13 mouse cellular contexts compared by ENCODE assay signal in genomic region chr14:26671870-26672615, GRCm38 (mm10). TPM values are rescaled to one million over a fixed set of nuclear protein-coding genes. Genes with fewer than 3 reads are reported as not detected.
DNase-seq lines count a peak whose midpoint lies in the region; ATAC-seq and TF ChIP-seq lines count a peak whose summit lies in the region.
"Not testable (repeated sequence)": the region's sequence is repeated elsewhere in the genome, so short reads cannot be mapped to it uniquely, and the experiment has no call there.
"Had no signal": no experiment of that assay in that cellular context is flagged by ENCODE, and none has a peak within 500 bp of the region (broad histone marks: within the 10 kb centered on the region; RNA-seq: fewer than 3 reads in every experiment).

No protein-coding gene starts in this region.

- peak; percentile 49 to 60; a peak in 3 of 4 replicates for TF ChIP-seq EP300 in MEL (IDR thresholded peaks at IDR 0.05; ENCODE audit: low read depth in 1 of 2, low read length in 2 of 2)
- not testable (repeated sequence) for TF ChIP-seq EP300 in liver, embryonic 14.5 days (IDR thresholded peaks at IDR 0.05; ENCODE audit: low read depth)

- H3K4me1 ChIP-seq in MEL (ENCODE audit: control insufficient read depth in 1 of 2, insufficient read depth in 2 of 2, low read length in 2 of 2): peaks cover 9 to 16% of the 10 kb centered on the region in 2 experiments
- H3K4me1 ChIP-seq in erythroblast, embryonic 14.5 days (ENCODE audit: control insufficient read depth): peaks cover 75% of the 10 kb centered on the region
- H3K4me1 ChIP-seq in heart, embryonic 15.5 days (replicated peaks): peaks cover 15% of the 10 kb centered on the region
- not testable (repeated sequence) for H3K4me1 ChIP-seq in liver, adult 2 months (ENCODE audit: control insufficient read depth, insufficient read depth, low read length)
- H3K4me1 ChIP-seq in liver, embryonic 14.5 days (replicated peaks; ENCODE audit: control insufficient read depth in 2 of 2, insufficient read depth in 2 of 2, low read length in 1 of 2): peaks cover 18 to 24% of the 10 kb centered on the region in 2 experiments

- peak overlapping the region; percentile 45 to 55 for H3K4me3 ChIP-seq in MEL (ENCODE audit: control insufficient read depth in 1 of 2, insufficient read depth in 1 of 2, low read depth in 2 of 2, low read length in 2 of 2)
- peak overlapping the region; percentile 46 for H3K4me3 ChIP-seq in erythroblast, embryonic 14.5 days (replicated peaks)
- H3K4me3 ChIP-seq in heart, embryonic 15.5 days; liver, adult 2 months (ENCODE audit: insufficient read depth, low read depth, low read length): not testable (repeated sequence)
- H3K4me3 ChIP-seq in liver, embryonic 14.5 days (ENCODE audit: insufficient read depth in 1 of 2, low read depth in 2 of 2, low read length in 2 of 2): peak overlapping the region; percentile 1 to 19; a peak in 3 of 4 replicates
- peak overlapping the region; percentile 2; the same call in 1 of the 2 replicates for H3K4me3 ChIP-seq in macrophage (ENCODE audit: inconsistent target)

- TF ChIP-seq POLR2A in MEL (IDR thresholded peaks at IDR 0.05; ENCODE audit: control insufficient read depth in 1 of 2, insufficient read depth in 1 of 2, low read depth in 1 of 2, low read length in 2 of 2, poor library complexity in 1 of 2): peak in 1 of 2 experiments; percentile 73; a peak in 2 of 4 replicates
- TF ChIP-seq POLR2A in liver, adult 2 months (IDR thresholded peaks at IDR 0.05; ENCODE audit: extremely low read depth, insufficient read depth, low read length): not testable (repeated sequence)

- H3K27ac ChIP-seq in MEL (ENCODE audit: control insufficient read depth, low read depth, low read length): peak overlapping the region; percentile 80
- H3K27ac ChIP-seq in heart, embryonic 15.5 days; liver, adult 2 months (replicated peaks; ENCODE audit: insufficient read depth, low read depth, low read length); liver, embryonic 14.5 days; macrophage: not testable (repeated sequence)

- peak; percentile 53 for DNase-seq in CD4-positive helper T cell, adult 2 months (ENCODE audit: low read depth, low spot score)
- peak; percentile 85 for DNase-seq in MEL (ENCODE audit: low read depth, low spot score)
- DNase-seq in liver, adult 2 months (ENCODE audit: extremely low read depth, low read depth, low spot score): peak; percentile 63
- peak in 1 of 3 experiments; percentile 26 for DNase-seq in liver, embryonic 14.5 days (ENCODE audit: low read depth in 3 of 3, low spot score in 3 of 3)
- DNase-seq in spleen, adult 12 weeks (ENCODE audit: low spot score): peak; percentile 22

- ATAC-seq in heart, embryonic 15.5 days (replicated peaks; ENCODE audit: insufficient number of reproducible peaks, insufficient read depth, low FRiP score, low read depth); liver, embryonic 14.5 days (ENCODE audit: insufficient read depth): not testable (repeated sequence)

- TF ChIP-seq RAD21 in MEL (IDR thresholded peaks at IDR 0.05; ENCODE audit: low read depth, low read length): not testable (repeated sequence)

- not testable (repeated sequence) for TF ChIP-seq CTCF in MEL (IDR thresholded peaks at IDR 0.05 in 2 of 3, conservative IDR thresholded peaks at IDR 0.05 in 1 of 3; ENCODE audit: control insufficient read depth in 1 of 3, insufficient read depth in 1 of 3, low read depth in 2 of 3, low read length in 3 of 3, poor library complexity in 1 of 3, severe bottlenecking in 1 of 3); liver, adult 2 months (IDR thresholded peaks at IDR 0.05; ENCODE audit: low read depth, low read length); liver, embryonic 14.5 days (IDR thresholded peaks at IDR 0.05; ENCODE audit: low read depth)

- H3K9ac ChIP-seq in MEL (ENCODE audit: control insufficient read depth, low read depth, low read length, poor library complexity, severe bottlenecking): peak overlapping the region; percentile 64
- not testable (repeated sequence) for H3K9ac ChIP-seq in heart, embryonic 15.5 days; liver, adult 2 months (ENCODE audit: low read depth, low read length)
- H3K9ac ChIP-seq in liver, embryonic 14.5 days (replicated peaks): peak overlapping the region; percentile 23

- H3K27me3 ChIP-seq in MEL (ENCODE audit: control insufficient read depth in 1 of 2, insufficient read depth in 2 of 2, low read length in 2 of 2); erythroblast, embryonic 14.5 days (ENCODE audit: control insufficient read depth); heart, embryonic 15.5 days; liver, adult 2 months (ENCODE audit: control insufficient read depth, insufficient read depth, low read length); liver, embryonic 14.5 days (ENCODE audit: control insufficient read depth, insufficient read depth, low read length): not testable (repeated sequence)

- WGBS in heart, embryonic 15.5 days: 63% methylated on average over 17 of the region's 17 CpGs
- WGBS in liver, adult 2 months: 50% methylated on average over 17 of the region's 17 CpGs
- 30% methylated on average over 17 of the region's 17 CpGs for WGBS in liver, embryonic 14.5 days (ENCODE audit: insufficient replicate concordance)
- WGBS in macrophage (ENCODE audit: missing documents): 33% methylated on average over 11 of the region's 17 CpGs

- 0 out of 2 replicates have a peak overlapping the region, but pooled peaks have one; percentile 15 for H3K4me2 ChIP-seq in heart, embryonic 15.5 days
- H3K4me2 ChIP-seq in liver, embryonic 14.5 days (ENCODE audit: low read depth): peak overlapping the region; percentile 48

- peaks cover 0 to 20% of the 10 kb centered on the region in 2 experiments; a peak in 2 of 4 replicates for H3K36me3 ChIP-seq in MEL (ENCODE audit: control insufficient read depth in 1 of 2, insufficient read depth in 2 of 2, low read length in 2 of 2)
- H3K36me3 ChIP-seq in erythroblast, embryonic 14.5 days (ENCODE audit: control insufficient read depth); heart, embryonic 15.5 days; liver, adult 2 months (ENCODE audit: control insufficient read depth, insufficient read depth, low read length); liver, embryonic 14.5 days (replicated peaks; ENCODE audit: control insufficient read depth, insufficient read depth, low read depth); macrophage (ENCODE audit: inconsistent target): not testable (repeated sequence)

- H3K9me3 ChIP-seq in MEL (replicated peaks; ENCODE audit: insufficient read depth, low read length); erythroblast, embryonic 14.5 days (ENCODE audit: control insufficient read depth, low read length); heart, embryonic 15.5 days (replicated peaks); liver, embryonic 14.5 days (ENCODE audit: control insufficient read depth, low read length): not testable (repeated sequence)

- H3K79me2 ChIP-seq in MEL (ENCODE audit: control insufficient read depth, insufficient read depth, low read length, poor library complexity) (peaks cover 23% of the 10 kb centered on the region), macrophage (ENCODE audit: inconsistent target) (peaks cover 18% of the 10 kb centered on the region)
- not testable (repeated sequence) for H3K79me2 ChIP-seq in liver, adult 2 months (ENCODE audit: control insufficient read depth, insufficient read depth, low read length)

RNA-seq across cellular contexts. Expression of gene Pde12, which starts 2.4 kb away (rescaled TPM):
- 15.7 and 18.0 TPM in 2 replicates for total RNA-seq in MEL (2012; rRNA removed)
- polyA plus RNA-seq in MEL (2012; ENCODE audit: insufficient read depth in 1 of 2, insufficient read length in 2 of 2, low read depth in 1 of 2, low replicate concordance in 2 of 2, missing spikeins in 1 of 2) (10 to 100 TPM in 1 of 2 experiments, not detected in 1; 19.8 TPM), macrophage (2018) (5.0 to 8.4 TPM (median 6.4 TPM) in 3 replicates)
- 0.48 and 0.49 TPM in 2 replicates for polyA plus RNA-seq in erythroblast, embryonic 14.5 days (2012)
- polyA plus RNA-seq in heart, embryonic 15.5 days (2015; fragmentation: Nextera tagmentation; extraction: Ambion mirVana): 7.1 and 8.0 TPM in 2 replicates
- 2.3 and 2.4 TPM in 2 replicates for total RNA-seq in liver, adult 2 months (2014; rRNA removed)
- 3.2 and 3.5 TPM in 2 replicates for polyA plus RNA-seq in liver, adult 2 months (2012; rRNA removed)
- 3.2 and 3.4 TPM in 2 replicates for polyA plus RNA-seq in liver, embryonic 14.5 days (2012; rRNA removed)
- 6.5 and 7.3 TPM in 2 replicates for polyA plus RNA-seq in liver, embryonic 14.5 days (2014; fragmentation: Nextera tagmentation; extraction: Ambion mirVana)
- total RNA-seq in macrophage (2018; cell fraction: chromatin; rRNA removed): 10 to 100 TPM in 3 of 26 experiments, 1 to 10 TPM in 23; 2.9 to 13.0 (median 6.6) TPM
- total RNA-seq in macrophage (2018; cell fraction: cytosol; rRNA removed): 10 to 100 TPM in 1 of 26 experiments, 1 to 10 TPM in 25; 5.3 to 11.4 (median 6.1) TPM
- total RNA-seq in macrophage (2018; cell fraction: nucleus; rRNA removed): 10 to 100 TPM in 5 of 26 experiments, 1 to 10 TPM in 21; 2.8 to 13.6 (median 7.6) TPM

RNA-seq across cellular contexts. Expression of gene Dnah12, which starts 21.0 kb away (rescaled TPM):
- total RNA-seq in MEL (2012; rRNA removed): 0.04 and 0.10 TPM in 2 replicates
- under 1 TPM in 1 of 2 experiments, not detected in 1; 0.10 TPM for polyA plus RNA-seq in MEL (2012; ENCODE audit: insufficient read depth in 1 of 2, insufficient read length in 2 of 2, low read depth in 1 of 2, low replicate concordance in 2 of 2, missing spikeins in 1 of 2)
- polyA plus RNA-seq in erythroblast, embryonic 14.5 days (2012): not detected in 2 replicates
- polyA plus RNA-seq in heart, embryonic 15.5 days (2015; fragmentation: Nextera tagmentation; extraction: Ambion mirVana): 0.09 TPM in 2 replicates
- under 0.01 TPM in 1 of 2 replicates, not detected in the other for total RNA-seq in liver, adult 2 months (2014; rRNA removed)
- not detected in 2 replicates for polyA plus RNA-seq in liver, adult 2 months (2012; rRNA removed)
- polyA plus RNA-seq in liver, embryonic 14.5 days (2012; rRNA removed): 0.01 TPM in 2 replicates
- polyA plus RNA-seq in liver, embryonic 14.5 days (2014; fragmentation: Nextera tagmentation; extraction: Ambion mirVana): 0.03 TPM in 2 replicates
- 1 to 10 TPM in 3 of 26 experiments, under 1 TPM in 22, not detected in 1; 0.16 to 1.9 (median 0.45) TPM for total RNA-seq in macrophage (2018; cell fraction: chromatin; rRNA removed)
- total RNA-seq in macrophage (2018; cell fraction: cytosol; rRNA removed): under 1 TPM in 24 of 26 experiments, not detected in 2; under 0.01 to 0.19 (median 0.07) TPM
- 1 to 10 TPM in 3 of 26 experiments, under 1 TPM in 21, not detected in 2; 0.05 to 1.8 (median 0.52) TPM for total RNA-seq in macrophage (2018; cell fraction: nucleus; rRNA removed)
- polyA plus RNA-seq in macrophage (2018): 0.20 TPM in 1 of 3 replicates, not detected in the others
- total RNA-seq: gastrocnemius, adult 2 months; gastrocnemius, postnatal 25 days had no signal
- polyA plus RNA-seq: embryonic facial prominence, embryonic 10.5 days; forebrain, embryonic 10.5 days; G1E had no signal

RNA-seq across cellular contexts. Expression of gene Arf4, which starts 34.2 kb away (rescaled TPM):
- total RNA-seq in MEL (2012; rRNA removed): 50.9 and 51.5 TPM in 2 replicates
- 10 to 100 TPM in 1 of 2 experiments, not detected in 1; 87.6 TPM for polyA plus RNA-seq in MEL (2012; ENCODE audit: insufficient read depth in 1 of 2, insufficient read length in 2 of 2, low read depth in 1 of 2, low replicate concordance in 2 of 2, missing spikeins in 1 of 2)
- polyA plus RNA-seq in erythroblast, embryonic 14.5 days (2012): 8.4 TPM in 2 replicates
- polyA plus RNA-seq in heart, embryonic 15.5 days (2015; fragmentation: Nextera tagmentation; extraction: Ambion mirVana): 391 and 431 TPM in 2 replicates
- 46.6 and 55.2 TPM in 2 replicates for total RNA-seq in liver, adult 2 months (2014; rRNA removed)
- 104 and 117 TPM in 2 replicates for polyA plus RNA-seq in liver, adult 2 months (2012; rRNA removed)
- 37.7 and 51.2 TPM in 2 replicates for polyA plus RNA-seq in liver, embryonic 14.5 days (2012; rRNA removed)
- 139 and 140 TPM in 2 replicates for polyA plus RNA-seq in liver, embryonic 14.5 days (2014; fragmentation: Nextera tagmentation; extraction: Ambion mirVana)
- 100 to 1,000 TPM in 25 of 26 experiments, 10 to 100 TPM in 1; 88.1 to 393 (median 178) TPM for total RNA-seq in macrophage (2018; cell fraction: chromatin; rRNA removed)
- total RNA-seq in macrophage (2018; cell fraction: cytosol; rRNA removed): 100 to 1,000 TPM; 173 to 318 (median 215) TPM
- 100 to 1,000 TPM; 110 to 274 (median 211) TPM for total RNA-seq in macrophage (2018; cell fraction: nucleus; rRNA removed)
- 146 to 281 TPM (median 200 TPM) in 3 replicates for polyA plus RNA-seq in macrophage (2018)
